In the genomic region with DNA sequence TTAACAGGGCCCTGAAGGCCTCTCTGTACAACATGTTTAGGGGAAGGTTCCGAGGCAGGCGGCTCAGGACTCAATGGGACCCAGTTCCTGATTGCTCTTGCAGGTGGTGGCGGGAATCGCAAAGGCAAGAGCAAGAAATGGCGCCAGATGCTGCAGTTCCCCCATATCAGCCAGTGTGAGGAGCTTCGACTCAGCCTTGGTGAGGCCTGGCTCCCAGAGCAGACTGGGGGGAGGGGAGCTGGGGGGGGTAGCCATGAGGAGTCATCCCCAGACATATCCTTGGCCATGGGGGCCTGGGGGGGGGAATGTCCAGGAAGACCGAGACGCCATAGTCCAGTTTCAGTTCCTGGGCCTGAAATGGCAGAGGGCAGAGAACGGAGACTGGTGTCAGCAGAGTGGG, we compare ENCODE assay signal across 1 mouse cellular context.
TF ChIP-seq lines count a peak whose summit lies in the region.

No protein-coding gene starts in this region.

TF ChIP-seq in ES-E14, 5 proteins besides CTCF, POLR2A, EP300 and RAD21:
- no peak for TF ChIP-seq ZNF384 (IDR thresholded peaks at IDR 0.05; ENCODE audit: low read depth, low read length)
- no peak for TF ChIP-seq ZC3H11A (IDR thresholded peaks at IDR 0.05; ENCODE audit: borderline replicate concordance, low read depth, low read length)
- no peak for TF ChIP-seq HCFC1 (IDR thresholded peaks at IDR 0.05; ENCODE audit: borderline replicate concordance, insufficient read depth, low read length)
- TF ChIP-seq CHD2 (IDR thresholded peaks at IDR 0.05; ENCODE audit: low read depth, low read length) = no peak
- TF ChIP-seq MAFK (IDR thresholded peaks at IDR 0.05; ENCODE audit: insufficient read depth, low read depth, low read length) = no peak
